Mouse (Mus musculus): Measurements from ENCODE around the gene Vti1a.
A peak's percentile ranks its signal among the peaks of the same experiment; 100 is the strongest.

Gene Vti1a

DNA sequence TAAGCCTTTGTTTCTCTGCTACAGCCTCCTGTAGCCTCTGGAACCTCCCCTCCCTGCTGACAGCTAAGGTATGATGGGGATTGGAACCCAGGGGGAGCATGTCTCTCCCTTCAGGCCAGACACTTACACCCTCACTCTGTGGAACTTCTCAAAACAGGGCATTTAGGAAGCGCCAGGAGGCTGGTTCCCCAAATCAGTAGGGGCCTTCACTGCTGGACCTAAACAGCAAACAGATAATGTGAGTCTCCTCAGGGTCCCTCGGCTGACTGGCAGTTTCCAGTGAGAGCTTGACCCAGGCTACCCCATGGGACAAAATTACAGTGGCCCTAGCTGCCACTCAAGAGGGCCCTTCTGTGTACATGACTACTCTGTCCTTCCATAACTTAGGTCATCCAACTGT is 325.8 kb downstream of the Vti1a start:
- no peak for DNase-seq

GRCm38 (mm10) chr19:55642361-55642760 is 326.3 kb downstream of the Vti1a start:
- no peak for DNase-seq

DNA sequence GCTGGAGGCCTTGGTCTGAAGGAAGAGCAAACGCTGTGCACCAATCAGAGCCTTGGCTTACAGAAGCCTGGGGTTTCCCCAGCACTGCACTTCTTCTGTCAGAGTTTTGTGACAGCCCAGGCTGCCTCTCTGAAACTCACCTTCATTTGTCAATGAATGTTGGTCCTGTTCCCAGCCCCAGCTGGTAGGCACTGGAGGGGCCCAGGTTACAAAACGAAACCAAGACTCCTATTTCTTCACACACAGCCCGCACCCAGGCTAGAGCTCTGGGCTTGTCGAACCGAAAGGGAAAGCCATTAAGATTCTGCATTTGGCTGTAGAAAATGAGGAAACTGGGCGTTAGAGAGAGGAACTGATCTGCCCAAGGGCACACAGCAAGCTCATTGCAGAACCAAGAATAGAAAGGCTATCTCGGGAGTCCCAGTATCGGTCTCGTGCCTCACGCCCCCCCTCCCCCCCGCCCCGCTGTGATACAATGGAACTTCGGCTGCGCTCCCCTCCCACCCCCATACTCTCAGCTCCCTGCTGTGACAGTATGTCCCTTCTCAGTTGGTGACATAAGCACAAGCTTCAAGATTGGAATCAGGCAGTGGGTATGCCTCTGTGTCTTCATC is 327.3 kb downstream of the Vti1a start:
- peak; percentile 35 for DNase-seq

- DNase-seq, result no peak
Observed at GRCm38 (mm10) chr19:55643931-55644330, 327.8 kb downstream of the Vti1a start.

GRCm38 (mm10) chr19:55649363-55649762 is 333.3 kb downstream of the Vti1a start:
- no peak for DNase-seq

DNA sequence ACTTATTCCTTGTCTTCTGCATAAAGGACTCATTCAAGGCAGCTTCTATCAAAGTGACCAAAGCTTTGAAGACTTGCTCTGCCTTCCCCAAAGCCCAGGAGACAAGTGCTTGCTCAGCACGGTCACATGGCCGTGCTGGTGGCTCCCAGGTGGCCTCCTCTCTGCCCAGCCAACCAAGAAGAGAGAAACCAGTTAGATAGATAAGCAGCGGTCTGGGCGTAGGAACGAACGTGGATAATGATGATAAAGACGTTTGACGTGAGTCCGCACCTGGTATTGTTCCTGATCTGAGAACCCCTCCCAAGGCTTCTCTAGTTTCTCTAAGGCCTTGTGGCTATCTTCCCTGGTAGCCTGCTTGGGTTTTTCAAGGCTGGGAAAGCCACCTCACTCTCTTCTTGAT is 334.9 kb downstream of the Vti1a start:
- DNase-seq, result no peak

GRCm38 (mm10) chr19:55652693-55653265 is 336.7 kb downstream of the Vti1a start:
- DNase-seq, result no peak

DNA sequence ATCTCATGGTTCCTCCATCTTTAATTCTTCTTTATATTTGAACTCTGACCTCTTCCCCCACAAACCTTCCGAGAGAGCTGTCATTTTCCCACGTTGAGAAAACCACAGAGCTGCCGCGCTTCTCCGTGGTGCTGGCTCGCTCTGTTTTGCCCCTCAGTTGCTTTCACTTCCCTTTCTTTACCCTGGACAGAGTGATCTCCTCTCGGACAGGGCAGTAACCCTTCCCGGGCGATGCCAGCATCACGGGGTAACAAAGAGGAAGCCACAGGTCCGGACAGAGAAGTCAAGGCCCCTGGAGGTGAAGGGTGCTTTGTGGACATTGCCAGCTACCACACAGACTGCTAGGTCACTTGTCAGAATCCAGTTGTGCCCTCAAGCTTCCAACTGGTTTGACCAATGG is 344.1 kb downstream of the Vti1a start:
- no peak for DNase-seq

- DNase-seq, result no peak
Observed at GRCm38 (mm10) chr19:55662521-55663223, 346.6 kb downstream of the Vti1a start.

GRCm38 (mm10) chr19:55667787-55668186 is 351.7 kb downstream of the Vti1a start:
- DNase-seq, result peak; percentile 18

GRCm38 (mm10) chr19:55668896-55669295 is 352.8 kb downstream of the Vti1a start:
- no peak for DNase-seq

Data from thymus, postnatal 25 days (tissue).